Mouse (Mus musculus) induced T-regulatory cell, adult 2 months (primary cell): ENCODE results near the gene Arx.

ENCODE experiments used
- DNase-seq: peaks from one replicate; pipeline ENCODE4 v3.0.0-alpha.2; 2012; ENCODE audit warnings: low read depth

Gene Arx

DNA sequence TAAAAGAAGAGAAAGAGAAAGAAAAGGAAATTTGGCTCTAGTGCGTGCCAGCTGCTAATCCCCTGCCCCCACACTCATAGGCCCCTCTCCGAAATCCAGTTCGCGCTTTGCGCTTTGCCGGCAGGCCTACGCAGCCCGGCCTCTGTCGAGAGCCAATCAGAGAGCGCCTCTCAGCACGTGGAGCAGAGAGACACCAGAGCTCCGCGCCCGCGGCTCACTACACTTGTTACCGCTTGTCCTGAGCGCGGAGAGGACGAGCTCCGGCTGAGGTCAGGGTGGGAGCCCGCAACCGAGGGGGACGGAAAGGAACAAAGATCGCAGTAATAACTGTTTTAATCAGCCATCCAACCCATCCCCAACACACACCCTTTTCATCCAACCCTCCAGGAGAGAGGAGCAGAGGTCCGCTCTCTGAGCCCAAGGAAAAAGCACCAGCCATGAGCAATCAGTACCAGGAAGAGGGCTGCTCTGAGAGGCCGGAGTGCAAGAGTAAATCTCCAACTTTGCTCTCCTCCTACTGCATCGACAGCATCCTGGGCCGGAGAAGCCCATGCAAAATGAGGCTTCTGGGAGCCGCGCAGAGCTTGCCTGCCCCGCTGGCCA, at the start of gene Arx:
Gene Arx, plus strand, starts transcription at position 155 of the 603 bp plus-strand sequence.
- peak; percentile 68 for DNase-seq

DNA sequence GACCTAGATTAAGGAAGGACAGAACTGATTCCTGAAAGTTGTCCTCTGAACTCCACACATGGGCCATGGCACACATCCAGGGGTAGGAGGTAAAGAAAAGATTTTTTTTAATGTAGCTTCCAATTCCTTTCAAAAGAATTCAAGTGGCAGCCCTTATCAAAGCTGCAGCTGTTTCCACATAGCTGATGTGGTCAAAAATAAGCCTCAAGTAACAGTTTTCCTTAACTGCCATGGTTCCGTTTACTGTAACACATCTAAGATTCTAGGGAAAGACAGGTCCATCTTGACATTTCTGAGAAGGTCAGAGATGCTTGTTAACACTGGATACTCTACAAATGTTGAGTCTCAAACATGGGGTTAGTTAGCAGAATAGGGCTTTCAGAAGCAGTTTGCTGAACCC, 34.9 kb upstream of the Arx start:
- DNase-seq: no peak

DNA sequence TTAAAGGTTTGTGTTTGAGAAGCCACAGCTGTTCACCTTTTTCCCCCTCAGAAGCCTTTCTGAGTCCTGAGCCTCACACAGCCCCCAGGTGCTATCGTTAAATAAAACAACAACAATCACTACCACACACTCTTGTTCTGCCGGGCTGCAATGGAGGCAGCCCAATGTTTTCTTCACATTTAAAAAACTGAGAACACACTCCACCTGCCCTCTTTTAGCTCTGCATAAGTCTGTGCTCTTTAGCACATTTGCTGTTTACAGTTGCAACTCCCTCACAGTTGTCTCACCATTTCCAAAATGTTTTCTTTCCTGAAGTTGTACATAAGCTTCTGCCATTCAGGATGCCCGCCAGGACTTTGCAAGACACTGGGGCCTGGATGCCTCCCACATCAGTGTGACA, 10.6 kb upstream of the Arx start:
- DNase-seq: no peak

DNA sequence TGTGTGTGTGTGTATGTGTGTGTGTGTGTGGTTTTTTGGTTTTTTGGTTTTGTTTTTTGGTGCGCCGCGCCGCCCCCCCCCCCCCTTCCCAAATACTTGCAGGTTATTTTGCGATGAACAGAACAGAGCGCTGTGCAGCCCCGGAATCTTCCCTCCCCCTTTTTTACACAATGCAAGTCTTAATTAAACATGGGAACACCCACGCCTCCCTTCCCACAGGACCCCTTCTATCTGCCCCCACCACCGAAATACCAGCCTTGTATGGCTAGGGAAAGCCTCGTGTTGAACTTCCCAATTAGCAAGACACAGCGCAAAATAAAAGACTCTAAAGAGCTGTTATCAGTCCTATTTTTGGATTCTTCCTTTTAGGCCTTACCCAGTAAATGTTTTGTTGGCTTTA, 6.3 kb upstream of the Arx start:
- DNase-seq: no peak

DNA sequence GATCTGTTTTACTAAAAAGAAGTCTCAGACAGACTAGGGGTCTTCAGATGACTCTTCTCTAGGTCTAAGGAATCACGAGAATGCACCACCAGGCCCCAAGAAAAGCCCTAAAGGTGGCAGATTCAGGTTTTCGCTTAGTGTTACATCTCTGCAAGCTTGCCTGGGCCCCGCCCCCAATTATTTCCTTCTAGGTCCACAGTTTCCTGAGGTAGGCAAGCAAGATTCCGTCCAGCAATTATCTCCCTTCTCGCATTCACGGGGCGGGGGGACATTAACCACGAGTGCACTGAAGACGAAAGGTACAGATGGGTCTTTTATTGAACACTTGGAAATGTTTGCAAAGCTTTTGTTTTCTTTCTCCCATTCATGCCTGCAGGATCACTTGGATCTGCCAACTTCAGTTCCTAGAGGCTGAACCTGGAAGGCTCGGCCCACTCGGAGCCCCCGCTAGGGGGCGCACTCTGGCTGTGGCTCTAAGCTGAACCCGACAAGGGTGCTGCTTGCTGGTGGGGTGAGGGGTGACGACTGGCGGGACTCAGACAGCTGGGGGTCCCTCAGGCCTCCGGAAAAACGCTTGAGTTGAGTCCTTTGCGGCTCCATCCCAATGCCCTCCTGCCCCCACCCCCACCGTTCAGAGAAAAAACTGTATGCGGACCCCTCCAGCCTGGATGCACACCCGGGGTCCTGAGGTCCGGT, 5.1 kb upstream of the Arx start:
- peak; percentile 62 for DNase-seq

DNA sequence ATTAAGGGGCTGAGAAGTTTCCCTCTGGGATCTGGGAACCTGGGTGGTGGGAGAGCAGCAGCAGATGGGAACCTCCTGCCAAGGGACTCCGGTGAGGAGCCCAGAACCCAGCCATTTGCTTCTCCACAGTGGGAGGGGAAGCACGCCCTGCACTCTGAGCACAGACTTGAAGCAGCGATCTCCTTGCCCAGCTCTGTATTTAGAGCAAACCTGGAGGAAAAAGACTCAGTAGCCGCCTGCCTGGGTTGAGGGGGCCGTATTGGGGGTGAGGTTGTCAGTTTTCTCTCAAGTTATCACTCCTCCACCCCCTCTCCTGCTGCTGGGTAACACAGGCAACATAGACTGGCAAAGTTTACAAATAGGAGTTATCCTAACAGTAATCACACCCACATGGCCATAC, 4.5 kb upstream of the Arx start:
- no peak for DNase-seq

DNA sequence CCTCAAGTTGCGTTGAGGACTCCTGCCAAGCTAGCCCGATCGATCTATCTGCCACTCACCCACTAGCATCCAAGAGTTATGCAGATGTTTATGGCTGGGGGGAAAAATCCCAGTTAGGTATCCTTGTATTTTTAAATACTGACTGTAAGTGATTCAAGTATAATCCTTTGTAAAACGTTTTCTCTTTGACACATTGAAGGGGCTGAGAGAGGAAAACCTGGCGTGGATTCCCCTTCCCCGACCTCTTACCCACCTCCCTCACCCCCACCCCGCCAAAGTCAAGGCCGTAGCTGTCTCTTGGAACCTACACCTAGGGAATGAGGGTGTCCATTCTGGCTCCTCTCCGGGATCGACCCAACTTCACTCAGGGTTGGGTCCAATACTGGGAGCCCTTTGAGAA, 1.2 kb upstream of the Arx start:
- no peak for DNase-seq

DNA sequence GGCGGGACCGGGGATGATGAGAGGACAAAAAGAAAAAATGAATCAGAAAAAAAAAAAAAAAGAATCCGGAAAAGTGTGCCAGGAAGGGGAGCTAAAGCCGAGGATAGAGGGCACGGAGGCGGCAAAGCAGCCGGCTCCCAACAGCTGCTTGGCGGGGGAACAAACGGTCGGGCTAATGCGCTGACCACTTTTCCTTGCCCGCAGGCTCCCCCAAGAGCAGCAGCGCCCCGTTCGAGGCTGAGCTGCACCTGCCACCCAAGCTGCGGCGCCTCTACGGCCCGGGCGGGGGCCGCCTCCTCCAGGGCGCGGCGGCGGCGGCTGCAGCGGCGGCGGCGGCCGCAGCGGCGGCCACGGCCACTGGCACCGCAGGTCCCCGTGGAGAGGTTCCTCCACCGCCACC, 2.1 kb downstream of the Arx start:
- no peak for DNase-seq

DNA sequence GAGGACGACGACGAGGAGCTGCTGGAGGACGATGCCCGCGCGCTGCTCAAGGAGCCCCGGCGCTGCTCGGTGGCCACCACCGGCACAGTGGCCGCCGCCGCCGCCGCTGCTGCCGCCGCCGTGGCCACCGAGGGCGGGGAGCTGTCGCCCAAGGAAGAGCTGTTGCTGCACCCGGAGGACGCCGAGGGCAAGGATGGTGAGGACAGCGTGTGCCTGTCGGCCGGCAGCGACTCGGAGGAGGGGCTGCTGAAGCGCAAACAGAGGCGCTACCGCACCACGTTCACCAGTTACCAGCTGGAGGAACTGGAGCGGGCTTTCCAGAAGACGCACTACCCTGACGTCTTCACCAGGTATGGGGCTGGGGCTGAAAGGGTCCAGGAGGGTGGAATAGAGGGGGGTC, 2.8 kb downstream of the Arx start:
- peak; percentile 27 for DNase-seq

DNA sequence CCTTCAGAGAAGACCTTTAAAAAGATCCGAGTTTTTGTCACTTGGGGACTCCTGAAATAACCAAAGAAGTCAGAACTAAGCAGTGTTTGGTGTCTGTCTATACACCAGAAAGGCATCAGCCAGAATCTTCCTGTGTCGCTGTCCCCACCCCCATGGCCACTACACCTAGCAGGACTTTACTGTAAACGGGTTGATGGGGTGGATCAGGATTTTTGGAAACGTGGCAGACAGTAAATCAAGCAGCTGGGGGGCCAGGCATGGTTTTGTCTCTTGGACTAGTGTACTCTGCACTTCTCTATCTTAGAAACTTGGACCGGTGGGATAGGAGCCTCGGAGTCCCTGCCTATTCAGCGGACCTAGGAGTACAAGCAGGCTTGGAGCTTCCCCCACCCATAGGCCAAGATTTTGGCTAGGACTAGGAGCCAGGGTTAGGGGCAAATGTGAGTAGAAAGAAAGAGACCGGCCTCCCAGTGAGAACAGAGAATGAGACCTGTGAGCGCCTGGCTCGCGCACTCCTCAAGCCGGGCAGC, 3.7 kb downstream of the Arx start:
- DNase-seq: peak; percentile 15

DNA sequence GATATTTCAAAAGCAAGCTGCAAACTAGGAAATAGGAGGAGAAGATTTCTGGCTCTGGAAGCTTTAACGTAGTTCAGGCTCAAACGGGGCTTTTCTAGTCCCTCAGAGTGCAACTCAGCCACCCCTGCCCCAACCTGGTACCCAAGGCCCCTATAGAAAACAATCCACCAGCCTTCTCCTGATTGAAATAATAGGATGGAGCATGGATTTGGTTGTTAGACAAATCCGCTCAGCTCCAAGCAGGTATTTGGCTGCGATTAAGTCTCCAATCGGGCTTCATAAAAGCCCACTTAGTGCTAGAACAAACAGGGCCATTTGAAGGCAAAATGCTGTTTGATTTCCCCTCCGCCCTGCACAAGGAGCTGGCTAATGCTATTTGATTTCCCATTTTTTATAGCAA, 5.8 kb downstream of the Arx start:
- no peak for DNase-seq

DNA sequence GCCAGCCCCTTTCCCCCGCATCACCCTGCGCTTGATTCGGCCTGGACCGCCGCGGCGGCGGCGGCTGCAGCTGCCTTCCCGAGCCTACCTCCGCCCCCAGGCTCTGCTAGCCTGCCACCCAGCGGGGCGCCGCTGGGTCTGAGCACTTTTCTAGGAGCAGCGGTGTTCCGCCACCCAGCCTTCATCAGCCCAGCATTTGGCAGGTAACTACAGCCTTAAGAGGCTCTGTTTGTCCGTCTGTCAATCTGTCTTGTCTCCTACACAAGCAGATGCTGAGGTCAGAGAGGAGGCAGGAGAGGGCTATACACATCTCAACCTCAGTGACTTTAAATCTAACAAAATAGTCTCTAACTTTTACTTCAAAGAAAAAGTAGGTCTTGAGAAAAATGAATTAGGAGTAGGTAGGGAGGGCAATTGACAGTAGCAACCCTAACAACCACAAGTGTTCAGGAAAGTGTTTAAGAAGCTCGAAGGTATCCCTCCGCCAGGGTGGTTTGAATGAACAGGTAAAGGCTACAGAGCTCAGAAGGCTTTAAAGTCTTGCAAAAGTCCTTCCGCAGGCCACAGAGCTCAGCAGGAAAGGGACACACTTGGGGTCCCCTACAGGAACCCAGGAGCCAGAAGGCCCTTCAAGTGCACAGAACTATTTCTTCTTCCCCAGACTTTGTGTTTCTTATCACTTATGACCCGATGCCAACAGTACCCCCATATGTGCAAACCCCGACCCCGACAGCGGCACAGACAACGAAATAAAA, 8.7 kb downstream of the Arx start:
- DNase-seq: no peak

DNA sequence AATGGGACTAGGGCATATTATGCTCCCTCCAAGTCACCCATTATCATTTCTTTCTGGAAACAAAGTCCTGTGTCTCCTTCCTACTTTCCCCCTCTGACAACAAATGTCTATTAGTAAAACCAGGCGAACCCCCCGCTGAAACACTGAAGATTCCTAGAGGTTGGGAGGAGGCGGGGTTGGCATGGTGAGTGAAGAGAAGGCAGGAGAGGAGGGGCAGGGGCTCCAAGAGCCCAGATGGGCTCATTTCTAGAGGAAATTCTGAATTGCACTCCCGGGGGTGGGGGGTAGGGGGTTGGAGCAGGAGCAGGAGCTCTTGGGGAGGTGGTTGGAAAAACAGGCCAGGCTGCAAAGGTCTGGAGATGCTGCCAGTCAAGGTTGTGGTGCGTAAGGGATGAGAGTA, 9.6 kb downstream of the Arx start:
- no peak for DNase-seq

DNA sequence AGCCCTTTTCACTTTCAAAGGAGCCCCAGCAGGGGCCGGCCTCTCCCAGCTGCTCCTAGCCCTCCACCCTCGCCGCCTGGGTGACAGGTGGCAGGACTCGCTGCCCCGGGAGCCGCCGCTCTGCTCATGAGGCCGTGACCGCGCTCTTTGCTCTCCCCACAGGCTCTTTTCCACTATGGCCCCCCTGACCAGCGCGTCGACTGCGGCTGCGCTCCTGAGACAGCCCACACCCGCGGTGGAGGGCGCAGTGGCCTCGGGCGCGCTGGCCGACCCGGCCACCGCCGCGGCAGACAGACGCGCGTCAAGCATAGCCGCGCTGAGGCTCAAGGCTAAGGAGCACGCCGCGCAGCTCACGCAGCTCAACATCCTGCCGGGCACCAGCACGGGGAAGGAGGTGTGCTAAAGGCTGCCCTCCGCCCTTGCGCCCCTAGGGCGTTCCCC, 10.8 kb downstream of the Arx start:
- DNase-seq: peak; percentile 14

DNA sequence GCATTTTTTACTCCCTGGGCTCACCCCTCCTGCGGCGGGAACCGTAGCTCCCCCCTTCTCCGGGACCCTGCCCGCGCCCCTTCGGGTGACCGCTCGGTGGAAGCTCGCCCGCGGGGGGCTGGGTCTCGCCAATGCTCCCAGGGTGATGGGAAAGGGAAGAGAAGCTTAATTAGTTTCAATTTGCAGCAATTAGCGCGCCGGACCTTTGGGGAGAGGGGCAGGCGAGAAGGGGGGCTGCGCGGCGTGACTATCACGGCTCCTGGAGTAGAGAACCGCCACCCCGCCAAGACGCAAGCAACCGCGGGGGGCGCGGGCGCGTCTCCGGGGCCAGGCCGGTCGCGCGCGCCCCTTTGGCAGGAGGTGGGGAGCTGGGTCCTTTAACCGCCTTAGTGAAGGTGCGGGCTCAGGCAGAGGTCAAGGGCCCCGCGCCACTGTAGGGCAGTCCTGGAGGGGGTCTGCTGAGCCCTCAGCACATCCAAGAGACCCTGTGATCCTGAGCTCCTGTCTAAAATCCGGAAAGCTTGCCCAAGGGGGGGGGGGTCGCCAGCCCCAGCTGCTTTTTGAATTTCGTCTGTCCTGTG, 12.9 kb downstream of the Arx start:
- no peak for DNase-seq

DNA sequence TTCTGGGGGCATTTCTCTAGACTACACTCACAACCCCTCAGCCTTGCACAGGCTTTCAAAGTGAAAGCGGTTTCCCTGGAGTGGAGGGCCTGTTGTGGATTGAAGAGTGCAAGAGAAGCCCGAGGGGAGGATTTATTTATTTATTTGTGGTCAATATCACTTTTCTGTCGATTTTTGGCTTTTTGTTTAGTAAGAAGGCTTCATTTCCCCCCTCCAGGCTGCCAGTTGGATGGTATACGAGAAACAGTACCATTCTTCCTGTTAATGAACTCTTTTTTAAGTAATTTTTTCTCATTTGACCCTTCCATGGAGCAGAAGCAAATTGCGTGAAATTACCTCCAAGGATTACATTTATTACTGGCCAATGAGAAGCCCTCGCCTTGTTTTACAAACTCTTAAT, 13.5 kb downstream of the Arx start:
- DNase-seq: no peak

DNA sequence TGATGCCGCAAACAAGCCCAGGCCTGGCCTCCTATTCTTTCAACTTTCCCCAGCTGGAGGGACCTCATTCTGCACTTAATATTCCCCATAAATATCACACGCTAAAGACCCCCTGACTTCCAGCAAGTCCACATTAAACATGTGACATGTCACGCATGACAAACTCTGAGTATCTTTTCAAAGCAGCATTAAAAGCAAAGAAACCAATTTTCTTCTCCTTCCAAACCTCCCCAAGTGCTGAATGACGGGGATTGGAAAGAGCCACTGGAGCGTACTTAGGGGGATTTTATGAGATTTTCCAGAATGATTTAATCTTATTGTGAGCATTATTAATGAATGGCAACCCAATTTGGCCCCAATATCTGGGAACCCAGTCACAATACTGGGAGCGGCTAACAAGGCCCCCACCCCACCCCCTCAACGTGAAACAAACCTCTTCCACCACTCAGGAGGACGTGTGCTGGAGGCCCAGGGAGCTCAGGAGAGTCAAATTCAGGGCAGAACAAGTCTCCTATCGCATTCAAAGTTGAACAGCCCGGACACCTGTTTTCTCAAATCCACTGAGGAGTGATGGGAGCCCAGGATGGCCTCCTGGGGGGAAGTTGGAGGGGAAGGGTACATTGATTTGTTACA, 14.1 kb downstream of the Arx start:
- DNase-seq: no peak

DNA sequence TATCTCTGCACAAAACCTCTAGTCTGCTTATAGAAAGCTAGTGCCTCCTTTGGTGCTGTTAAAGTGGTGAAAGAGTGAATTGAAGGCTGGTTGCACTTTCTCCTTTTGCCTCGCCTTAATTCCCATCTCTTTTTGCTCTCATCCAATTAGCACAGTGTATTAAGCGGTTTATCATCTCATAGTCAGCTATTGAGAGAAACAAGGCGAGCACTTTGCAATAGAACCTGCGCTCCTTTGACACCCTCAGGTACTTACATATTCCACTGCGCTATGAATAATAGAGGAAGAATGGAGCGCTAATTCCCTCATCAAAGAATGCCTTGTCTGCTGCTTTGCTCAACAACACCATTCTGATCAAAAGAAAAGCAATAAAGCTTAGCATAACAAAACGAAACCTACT, 15.6 kb downstream of the Arx start:
- DNase-seq: no peak

DNA sequence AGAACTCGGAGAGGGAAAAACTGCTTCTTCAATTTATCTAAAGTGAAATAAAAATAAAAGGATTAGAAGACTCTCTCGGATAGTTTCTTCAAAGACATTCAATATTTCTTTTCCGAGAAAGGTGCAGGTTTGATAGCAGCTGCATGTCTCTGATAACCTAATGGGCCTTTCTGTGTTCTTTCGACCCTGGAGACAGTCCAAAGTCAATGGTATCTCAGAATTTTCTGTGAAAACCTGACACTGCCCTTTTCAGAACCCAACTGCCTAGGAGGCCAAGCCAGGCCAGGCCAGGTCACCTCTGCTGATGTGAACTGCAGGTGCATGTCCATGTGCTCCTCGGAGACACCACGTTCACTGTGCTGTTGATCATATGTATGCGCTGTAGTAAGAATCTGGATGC, 19.5 kb downstream of the Arx start:
- no peak for DNase-seq

DNA sequence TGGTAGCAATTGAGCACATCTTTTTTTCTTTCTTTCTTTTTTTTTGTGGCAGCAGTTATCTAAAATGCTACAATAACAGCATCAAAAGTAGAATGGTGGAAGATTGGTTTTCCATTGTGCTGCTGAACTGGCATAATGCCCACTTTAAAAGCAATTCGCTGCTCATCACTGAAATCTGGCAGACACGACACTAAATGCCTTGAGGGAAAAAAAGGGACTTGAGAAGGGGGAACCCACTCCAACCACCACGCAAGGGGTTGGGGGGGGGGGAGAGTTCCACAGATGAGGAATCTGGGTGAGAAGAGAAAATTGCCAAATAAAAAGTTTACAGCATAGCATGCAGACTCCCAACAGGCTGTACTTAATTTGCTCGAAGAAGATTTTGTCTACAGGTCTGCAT, 31.3 kb downstream of the Arx start:
- DNase-seq: no peak

DNA sequence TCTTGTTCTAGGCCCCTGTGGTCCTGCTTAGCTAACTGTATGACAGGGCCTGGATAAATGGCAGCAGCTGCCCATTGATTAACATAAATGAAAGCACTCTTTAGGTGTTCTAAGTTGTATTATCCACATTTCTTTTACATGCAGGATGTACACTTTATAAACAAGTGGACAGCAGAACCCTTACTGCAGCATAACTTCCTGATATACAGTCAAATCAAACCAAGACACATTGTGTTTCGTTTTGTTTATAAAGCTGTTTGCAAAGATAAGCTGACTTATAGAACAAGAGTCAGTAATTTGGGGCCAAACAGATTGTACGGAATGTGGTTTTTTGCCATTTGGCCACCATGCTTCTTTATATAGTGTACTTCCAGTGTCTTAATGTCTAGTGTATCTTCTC, 33.7 kb downstream of the Arx start:
- DNase-seq: no peak

DNA sequence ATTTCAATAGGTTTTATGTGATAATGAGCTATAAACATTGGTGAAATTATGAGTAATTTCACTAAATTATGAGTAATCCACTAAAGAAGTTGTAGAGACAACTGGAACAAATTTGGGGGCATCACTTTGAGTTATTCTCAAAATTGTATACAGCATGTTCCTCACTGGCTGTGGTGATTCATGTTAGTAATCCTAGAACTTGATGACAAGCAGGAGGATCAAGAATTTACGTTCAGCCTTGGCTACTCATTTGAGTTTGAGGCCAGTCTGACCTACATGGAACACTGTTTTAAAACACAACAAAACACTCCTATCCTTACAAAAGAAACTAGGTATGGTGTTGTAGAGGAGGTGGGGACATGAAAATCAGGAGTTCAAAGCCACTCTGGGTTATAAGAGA, 35.1 kb downstream of the Arx start:
- DNase-seq: no peak
